Mouse (Mus musculus) lung, adult 2 months (tissue): ENCODE data around the gene Tjp1.

Source experiments
- CTCF ChIP-seq: fragments of 200-500 bp; IDR thresholded peaks from 2 replicates; pipeline ENCODE4 v1.5.1; 2011; ENCODE audit warnings: mild to moderate bottlenecking, low read length, control low read depth; ENCODE audit not compliant: insufficient read depth
- POLR2A ChIP-seq: fragments of 200-500 bp; IDR thresholded peaks from 2 replicates; pipeline ENCODE4 v1.6.1; 2011; ENCODE audit warnings: low read depth, mild to moderate bottlenecking, control low read depth, low read length, borderline replicate concordance; ENCODE audit errors: extremely low read depth

DNA sequence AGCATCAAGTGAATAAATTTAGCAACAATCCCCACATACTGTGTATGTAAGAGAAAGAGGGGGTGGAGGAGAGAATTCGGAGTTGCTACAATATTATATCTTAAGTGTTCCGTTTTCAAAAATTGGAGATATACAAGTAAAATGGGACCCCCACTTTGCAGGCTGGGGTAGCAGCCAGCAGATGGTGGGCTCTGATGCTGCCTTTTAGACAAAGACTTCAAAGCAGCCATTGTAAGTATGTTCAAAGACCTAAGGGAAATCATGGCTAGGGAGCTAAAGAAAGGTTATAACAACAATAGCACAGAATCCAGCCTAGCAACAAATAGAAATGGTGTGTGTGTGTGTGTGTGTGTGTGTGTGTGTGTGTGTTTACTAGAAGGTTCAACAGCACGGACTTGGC, 245.6 kb downstream of the Tjp1 start:
- TF ChIP-seq CTCF (no peak), POLR2A (no peak)
